Mouse (Mus musculus): ENCODE data around the gene Stox2. TPM values are rescaled to one million over a fixed set of nuclear protein-coding genes. Genes with fewer than 3 reads are reported as not detected.

The Stox2 gene
- total RNA-seq (2014; rRNA removed) (76.2 and 85.6 TPM in 2 replicates), polyA plus RNA-seq (2015; fragmentation: Nextera tagmentation; extraction: Ambion mirVana) (26.3 and 39.9 TPM in 2 replicates)

GRCm38 (mm10) chr8:47446312-47447046 is at the start of gene Stox2:
Gene Stox2, minus strand, starts transcription at chr8:47446362.
- no peak for ATAC-seq
- no peaks in the 10 kb centered on the region for H3K4me1 ChIP-seq (ENCODE audit: insufficient read depth)
- no peak for DNase-seq
- no peak within 1 kb of the TSS for H3K4me2 ChIP-seq (ENCODE audit: low read depth)
- H3K4me3 ChIP-seq (ENCODE audit: low read depth, low read length): no peak within 1 kb of the TSS
- no peak for TF ChIP-seq CTCF (IDR thresholded peaks at IDR 0.05; ENCODE audit: low read depth)
- H3K27me3 ChIP-seq (ENCODE audit: insufficient read depth, low read length): no peaks in the 10 kb centered on the region
- 89% methylated on average over 19 of the region's 19 CpGs for WGBS
- H3K9me3 ChIP-seq (ENCODE audit: low read length): no peaks in the 10 kb centered on the region
- no peak within 1 kb of the TSS for H3K27ac ChIP-seq (ENCODE audit: low read depth, low read length)
- H3K9ac ChIP-seq: no peak within 1 kb of the TSS
- H3K36me3 ChIP-seq (ENCODE audit: insufficient read depth): no peaks in the 10 kb centered on the region

- no peak overlapping the region for H3K27ac ChIP-seq (ENCODE audit: low read depth, low read length)
- WGBS: 83% methylated on average over 6 of the region's 6 CpGs
Measured at GRCm38 (mm10) chr8:47495428-47495827, 49.3 kb upstream of the Stox2 start.

GRCm38 (mm10) chr8:47494602-47495153 is 48.5 kb upstream of the Stox2 start:
- no peaks in the 10 kb centered on the region for H3K27me3 ChIP-seq (ENCODE audit: insufficient read depth, low read length)
- 90% methylated on average over 12 of the region's 12 CpGs for WGBS
- H3K9ac ChIP-seq: no peak overlapping the region
- DNase-seq (no peak), ATAC-seq (no peak)
- H3K4me2 ChIP-seq (ENCODE audit: low read depth): no peak overlapping the region
- peaks cover 76% of the 10 kb centered on the region for H3K36me3 ChIP-seq (ENCODE audit: insufficient read depth)
- no peaks in the 10 kb centered on the region for H3K4me1 ChIP-seq (ENCODE audit: insufficient read depth)
- no peak for TF ChIP-seq CTCF (IDR thresholded peaks at IDR 0.05; ENCODE audit: low read depth)
- H3K9me3 ChIP-seq (ENCODE audit: low read length): no peaks in the 10 kb centered on the region
- no peak overlapping the region for H3K27ac ChIP-seq (ENCODE audit: low read depth, low read length)
- H3K4me3 ChIP-seq (ENCODE audit: low read depth, low read length): no peak overlapping the region

More at GRCm38 (mm10) chr8:47495428-47495827, 49.3 kb upstream of the Stox2 start:
- Histone ChIP-seq H3K4me2 (ENCODE audit: low read depth) (no peak overlapping the region), H3K27me3 (ENCODE audit: insufficient read depth, low read length) (no peaks in the 10 kb centered on the region), H3K36me3 (ENCODE audit: insufficient read depth) (peaks cover 80% of the 10 kb centered on the region), H3K9me3 (ENCODE audit: low read length) (no peaks in the 10 kb centered on the region), H3K9ac (no peak overlapping the region), H3K4me3 (ENCODE audit: low read depth, low read length) (no peak overlapping the region), H3K4me1 (ENCODE audit: insufficient read depth) (no peaks in the 10 kb centered on the region)
- DNase-seq (no peak), ATAC-seq (no peak)
- no peak for TF ChIP-seq CTCF (IDR thresholded peaks at IDR 0.05; ENCODE audit: low read depth)

GRCm38 (mm10) chr8:47493106-47493505 is 46.9 kb upstream of the Stox2 start:
- 94% methylated on average over 12 of the region's 12 CpGs for WGBS
- H3K27me3 ChIP-seq (ENCODE audit: insufficient read depth, low read length): no peaks in the 10 kb centered on the region
- no peak overlapping the region for H3K27ac ChIP-seq (ENCODE audit: low read depth, low read length)
- TF ChIP-seq CTCF (IDR thresholded peaks at IDR 0.05; ENCODE audit: low read depth): no peak
- H3K4me2 ChIP-seq (ENCODE audit: low read depth): no peak overlapping the region
- H3K9ac ChIP-seq: no peak overlapping the region
- peaks cover 70% of the 10 kb centered on the region for H3K36me3 ChIP-seq (ENCODE audit: insufficient read depth)
- no peak overlapping the region for H3K4me3 ChIP-seq (ENCODE audit: low read depth, low read length)
- DNase-seq (no peak), ATAC-seq (no peak)
- H3K4me1 ChIP-seq (ENCODE audit: insufficient read depth): no peaks in the 10 kb centered on the region
- no peaks in the 10 kb centered on the region for H3K9me3 ChIP-seq (ENCODE audit: low read length)

- Histone ChIP-seq H3K4me1 (ENCODE audit: insufficient read depth) (no peaks in the 10 kb centered on the region), H3K27ac (ENCODE audit: low read depth, low read length) (no peak overlapping the region), H3K36me3 (ENCODE audit: insufficient read depth) (peaks cover 25% of the 10 kb centered on the region), H3K4me3 (ENCODE audit: low read depth, low read length) (no peak overlapping the region), H3K27me3 (ENCODE audit: insufficient read depth, low read length) (no peaks in the 10 kb centered on the region), H3K9ac (no peak overlapping the region), H3K4me2 (ENCODE audit: low read depth) (no peak overlapping the region), H3K9me3 (ENCODE audit: low read length) (no peaks in the 10 kb centered on the region)
- 91% methylated on average over 3 of the region's 3 CpGs for WGBS
- no peak for TF ChIP-seq CTCF (IDR thresholded peaks at IDR 0.05; ENCODE audit: low read depth)
- ATAC-seq (no peak), DNase-seq (no peak)
Measured at GRCm38 (mm10) chr8:47487231-47487630, 41.1 kb upstream of the Stox2 start.

- no peaks in the 10 kb centered on the region for H3K27me3 ChIP-seq (ENCODE audit: insufficient read depth, low read length)
- 36% methylated on average over 12 of the region's 12 CpGs for WGBS
- H3K4me3 ChIP-seq (ENCODE audit: low read depth, low read length): no peak overlapping the region
- H3K4me2 ChIP-seq (ENCODE audit: low read depth): no peak overlapping the region
- 0 out of 2 replicates have a peak, but pooled peaks cover 4% of the 10 kb centered on the region for H3K36me3 ChIP-seq (ENCODE audit: insufficient read depth)
- no peaks in the 10 kb centered on the region for H3K4me1 ChIP-seq (ENCODE audit: insufficient read depth)
- H3K27ac ChIP-seq (ENCODE audit: low read depth, low read length): no peak overlapping the region
- no peak for ATAC-seq
- H3K9ac ChIP-seq: no peak overlapping the region
- TF ChIP-seq CTCF (IDR thresholded peaks at IDR 0.05; ENCODE audit: low read depth): no peak
- no peak for DNase-seq
- no peaks in the 10 kb centered on the region for H3K9me3 ChIP-seq (ENCODE audit: low read length)
Measured at GRCm38 (mm10) chr8:47482354-47483071, 36.4 kb upstream of the Stox2 start.

- no peak overlapping the region for H3K27ac ChIP-seq (ENCODE audit: low read depth, low read length)
- no peak overlapping the region for H3K4me3 ChIP-seq (ENCODE audit: low read depth, low read length)
- DNase-seq (peak; percentile 46), ATAC-seq (peak; percentile 78)
- WGBS: 60% methylated on average over 7 of the region's 7 CpGs
- TF ChIP-seq CTCF (IDR thresholded peaks at IDR 0.05; ENCODE audit: low read depth): no peak
- H3K27me3 ChIP-seq (ENCODE audit: insufficient read depth, low read length): no peaks in the 10 kb centered on the region
- H3K9me3 ChIP-seq (ENCODE audit: low read length): no peaks in the 10 kb centered on the region
- H3K9ac ChIP-seq: no peak overlapping the region
- no peaks in the 10 kb centered on the region for H3K4me1 ChIP-seq (ENCODE audit: insufficient read depth)
- no peak overlapping the region for H3K4me2 ChIP-seq (ENCODE audit: low read depth)
- no peaks in the 10 kb centered on the region for H3K36me3 ChIP-seq (ENCODE audit: insufficient read depth)
Measured at GRCm38 (mm10) chr8:47480039-47480438, 33.9 kb upstream of the Stox2 start.
